Mouse (Mus musculus) forebrain, embryonic 14.5 days (tissue): ENCODE measurements around the gene Fbxw7. TPM values are rescaled to one million over a fixed set of nuclear protein-coding genes. Genes with fewer than 3 reads are reported as not detected.
A peak's percentile ranks its signal among the peaks of the same experiment; 100 is the strongest.

Experiments used
- ATAC-seq: fragments of 200-750 bp; cut with Nextera tagmentation; 2 replicates; pipeline ENCODE4 v1.8.0; 2017; ENCODE audit warnings: mild to moderate bottlenecking, moderate library complexity
- DNase-seq: peaks from one replicate; pipeline ENCODE4 v3.0.0-alpha.2; 2015; ENCODE audit warnings: low spot score
- H3K27ac ChIP-seq: fragments of 300-500 bp; sonication (generic); 2 replicates; pipeline ENCODE4 v1.5.1; 2014; ENCODE audit warnings: low read depth, mild to moderate bottlenecking, control low read depth, low read length, moderate library complexity
- H3K27me3 ChIP-seq: fragments of 300-500 bp; sonication (generic); replicated peaks from 2 replicates; pipeline ENCODE4 v1.6.1; 2014; ENCODE audit warnings: low read length, control low read depth, mixed read lengths; ENCODE audit not compliant: control insufficient read depth, insufficient read depth
- H3K36me3 ChIP-seq: fragments of 300-500 bp; sonication (generic); 2 replicates; pipeline ENCODE4 v1.6.1; 2014; ENCODE audit warnings: low read length, control low read depth; ENCODE audit not compliant: control insufficient read depth, insufficient read depth
- H3K4me1 ChIP-seq: fragments of 300-500 bp; sonication (generic); 2 replicates; pipeline ENCODE4 v1.6.1; 2014; ENCODE audit warnings: antibody characterized with exemption, low read length, control low read depth; ENCODE audit not compliant: control insufficient read depth, insufficient read depth
- H3K4me2 ChIP-seq: fragments of 300-500 bp; sonication (generic); 2 replicates; pipeline ENCODE4 v1.6.1; 2014; ENCODE audit warnings: mild to moderate bottlenecking, control low read depth, low read length
- H3K4me3 ChIP-seq: fragments of 300-500 bp; sonication (generic); 2 replicates; pipeline ENCODE4 v1.5.1; 2014; ENCODE audit warnings: low read depth, low read length, control low read depth
- H3K9ac ChIP-seq: fragments of 300-500 bp; sonication (generic); 2 replicates; pipeline ENCODE4 v1.6.1; 2014; ENCODE audit warnings: mild to moderate bottlenecking, low read length, control low read depth, moderate library complexity
- H3K9me3 ChIP-seq: fragments of 300-500 bp; sonication (generic); replicated peaks from 2 replicates; pipeline ENCODE4 v1.6.1; 2016; ENCODE audit warnings: low read length, control low read depth, mixed read lengths; ENCODE audit not compliant: control insufficient read depth
- WGBS: fragments of 180-500 bp; shearing (Covaris S2); extraction: QIAGEN DNeasy Blood & Tissue Kit; methylation state at CpG from one replicate; pipeline ENCODE4 v1.1.7; 2014; 5-methylcytosine and 5-hydroxymethylcytosine counted together
- polyA plus RNA-seq: library from polyadenylated mRNA; unstranded; fragments of >200 nt; fragmentation: Nextera tagmentation; extraction: Ambion mirVana; gene quantifications from 2 replicates; pipeline ENCODE4 v1.2.1, GENCODE M21; 2014

Fbxw7 gene
- polyA plus RNA-seq, 1 experiment from 2014 or later: 27.9 TPM

- Histone ChIP-seq H3K27ac (no peak overlapping the region), H3K9me3 (no peaks in the 10 kb centered on the region), H3K27me3 (no peaks in the 10 kb centered on the region), H3K4me3 (no peak overlapping the region), H3K4me2 (no peak overlapping the region), H3K36me3 (no peaks in the 10 kb centered on the region), H3K4me1 (no peaks in the 10 kb centered on the region), H3K9ac (no peak overlapping the region)
- ATAC-seq (no peak), DNase-seq (no peak)
- 81% methylated on average over 1 of the region's 1 CpGs for WGBS
Observed at GRCm38 (mm10) chr3:84923670-84924069, 108.6 kb downstream of the Fbxw7 start.

- Histone ChIP-seq H3K9ac (no peak overlapping the region), H3K9me3 (no peaks in the 10 kb centered on the region), H3K4me3 (no peak overlapping the region), H3K27ac (no peak overlapping the region), H3K27me3 (no peaks in the 10 kb centered on the region), H3K4me2 (no peak overlapping the region), H3K36me3 (no peaks in the 10 kb centered on the region), H3K4me1 (no peaks in the 10 kb centered on the region)
- ATAC-seq (no peak), DNase-seq (no peak)
- 79% methylated on average over 4 of the region's 4 CpGs for WGBS
Observed at GRCm38 (mm10) chr3:84925229-84925628, 110.2 kb downstream of the Fbxw7 start.

- ATAC-seq: no peak
Observed at GRCm38 (mm10) chr3:84926140-84926539, 111.1 kb downstream of the Fbxw7 start.

GRCm38 (mm10) chr3:84927168-84927794, 112.2 kb downstream of the Fbxw7 start:
- H3K36me3 ChIP-seq: no peaks in the 10 kb centered on the region
- 75% methylated on average over 8 of the region's 8 CpGs for WGBS
- no peaks in the 10 kb centered on the region for H3K9me3 ChIP-seq
- no peak overlapping the region for H3K27ac ChIP-seq
- H3K4me3 ChIP-seq: no peak overlapping the region
- no peak overlapping the region for H3K4me2 ChIP-seq
- DNase-seq (no peak), ATAC-seq (no peak)
- H3K27me3 ChIP-seq: no peaks in the 10 kb centered on the region
- no peak overlapping the region for H3K9ac ChIP-seq
- H3K4me1 ChIP-seq: no peaks in the 10 kb centered on the region

More at GRCm38 (mm10) chr3:84926140-84926539, 111.1 kb downstream of the Fbxw7 start:
- no peak overlapping the region for H3K9ac ChIP-seq
- no peak for DNase-seq
- no peaks in the 10 kb centered on the region for H3K36me3 ChIP-seq
- H3K4me2 ChIP-seq: no peak overlapping the region
- no peaks in the 10 kb centered on the region for H3K27me3 ChIP-seq
- H3K27ac ChIP-seq: no peak overlapping the region
- no peak overlapping the region for H3K4me3 ChIP-seq
- no peaks in the 10 kb centered on the region for H3K9me3 ChIP-seq
- 88% methylated on average over 5 of the region's 5 CpGs for WGBS
- no peaks in the 10 kb centered on the region for H3K4me1 ChIP-seq

- ATAC-seq (no peak), DNase-seq (no peak)
- Histone ChIP-seq H3K9me3 (no peaks in the 10 kb centered on the region), H3K27ac (no peak overlapping the region), H3K4me2 (no peak overlapping the region), H3K4me1 (no peaks in the 10 kb centered on the region), H3K27me3 (no peaks in the 10 kb centered on the region), H3K36me3 (no peaks in the 10 kb centered on the region), H3K4me3 (no peak overlapping the region), H3K9ac (no peak overlapping the region)
- WGBS: 77% methylated on average over 2 of the region's 2 CpGs
Observed at GRCm38 (mm10) chr3:84927901-84928300, 112.8 kb downstream of the Fbxw7 start.

- H3K9me3 ChIP-seq: no peaks in the 10 kb centered on the region
- no peak overlapping the region for H3K4me2 ChIP-seq
- H3K36me3 ChIP-seq: no peaks in the 10 kb centered on the region
- no peak overlapping the region for H3K4me3 ChIP-seq
- H3K4me1 ChIP-seq: no peaks in the 10 kb centered on the region
- no peak overlapping the region for H3K9ac ChIP-seq
- WGBS: 85% methylated on average over 3 of the region's 3 CpGs
- H3K27ac ChIP-seq: no peak overlapping the region
- DNase-seq (no peak), ATAC-seq (no peak)
- H3K27me3 ChIP-seq: no peaks in the 10 kb centered on the region
Observed at GRCm38 (mm10) chr3:84929171-84929570, 114.1 kb downstream of the Fbxw7 start.

GRCm38 (mm10) chr3:84930683-84931082, 115.6 kb downstream of the Fbxw7 start:
- Histone ChIP-seq H3K27me3 (no peaks in the 10 kb centered on the region), H3K9ac (no peak overlapping the region), H3K4me2 (no peak overlapping the region), H3K9me3 (no peaks in the 10 kb centered on the region), H3K4me1 (no peaks in the 10 kb centered on the region), H3K4me3 (no peak overlapping the region), H3K27ac (no peak overlapping the region), H3K36me3 (no peaks in the 10 kb centered on the region)
- no peak for ATAC-seq
- DNase-seq: no peak
- 95% methylated on average over 3 of the region's 3 CpGs for WGBS

- no peak for ATAC-seq
- Histone ChIP-seq H3K9ac (no peak overlapping the region), H3K4me2 (no peak overlapping the region), H3K27me3 (no peaks in the 10 kb centered on the region), H3K27ac (no peak overlapping the region), H3K9me3 (no peaks in the 10 kb centered on the region), H3K4me3 (no peak overlapping the region), H3K4me1 (peaks cover 12% of the 10 kb centered on the region), H3K36me3 (no peaks in the 10 kb centered on the region)
- 88% methylated on average over 1 of the region's 1 CpGs for WGBS
- DNase-seq: no peak
Observed at GRCm38 (mm10) chr3:84935729-84936128, 120.7 kb downstream of the Fbxw7 start.

GRCm38 (mm10) chr3:84936252-84936651, 121.2 kb downstream of the Fbxw7 start:
- Histone ChIP-seq H3K4me3 (no peak overlapping the region), H3K9me3 (no peaks in the 10 kb centered on the region), H3K36me3 (no peaks in the 10 kb centered on the region), H3K4me1 (peaks cover 12% of the 10 kb centered on the region), H3K4me2 (no peak overlapping the region), H3K27me3 (no peaks in the 10 kb centered on the region), H3K27ac (no peak overlapping the region), H3K9ac (no peak overlapping the region)
- 39% methylated on average over 2 of the region's 2 CpGs for whole genome bisulfite sequencing
- ATAC-seq (no peak), DNase-seq (peak; percentile 75)
